Mouse (Mus musculus): ENCODE data around the gene Aptx.

Aptx gene

DNA sequence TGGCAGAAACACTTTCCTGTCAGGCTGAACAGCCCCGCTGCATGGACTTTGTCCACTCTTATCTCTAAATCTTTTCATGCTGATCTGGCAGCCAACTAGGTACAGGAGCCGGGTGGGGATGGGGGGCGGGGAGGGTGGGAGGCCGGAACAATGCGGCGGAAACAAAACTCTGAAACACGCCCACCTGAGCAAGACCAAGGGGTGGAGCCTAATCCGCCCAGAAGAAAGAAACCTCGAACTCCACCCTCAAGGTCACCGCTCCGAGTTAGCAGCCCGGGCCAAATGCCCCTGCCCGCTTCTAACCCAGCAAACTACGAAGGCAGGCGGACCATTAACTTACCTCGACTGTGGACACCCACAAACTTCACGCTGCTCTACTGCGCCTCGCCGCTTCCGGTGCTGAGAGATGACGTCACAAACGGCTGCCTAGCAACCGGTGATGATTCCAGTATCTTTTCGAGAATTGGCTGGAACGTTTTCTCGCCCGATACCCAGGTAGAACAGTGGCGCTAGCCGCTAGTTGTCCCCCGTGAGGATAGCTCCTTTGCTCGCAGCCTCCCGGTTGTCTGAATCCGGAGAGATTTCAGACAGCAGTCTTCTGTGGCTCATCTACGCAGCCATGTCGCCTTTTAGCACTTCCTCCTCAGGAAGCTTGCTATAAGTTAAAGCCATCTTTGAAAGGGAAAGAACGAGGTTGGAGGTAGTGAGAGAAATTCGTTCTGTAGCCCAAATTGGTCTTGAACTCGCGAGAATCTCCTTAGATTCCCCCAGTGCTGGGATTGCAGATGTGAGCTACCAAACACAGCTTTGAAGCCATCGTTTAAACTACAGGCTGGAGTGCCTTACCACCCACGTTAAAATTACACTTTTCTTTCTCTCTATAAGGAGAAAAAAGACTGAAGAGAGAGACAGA, at the start of gene Aptx:
Aptx (minus strand) TSS at position 398 of the 913 bp plus-strand sequence.
- DNase-seq (ENCODE audit: low read depth, low spot score), result peak; percentile 97

DNA sequence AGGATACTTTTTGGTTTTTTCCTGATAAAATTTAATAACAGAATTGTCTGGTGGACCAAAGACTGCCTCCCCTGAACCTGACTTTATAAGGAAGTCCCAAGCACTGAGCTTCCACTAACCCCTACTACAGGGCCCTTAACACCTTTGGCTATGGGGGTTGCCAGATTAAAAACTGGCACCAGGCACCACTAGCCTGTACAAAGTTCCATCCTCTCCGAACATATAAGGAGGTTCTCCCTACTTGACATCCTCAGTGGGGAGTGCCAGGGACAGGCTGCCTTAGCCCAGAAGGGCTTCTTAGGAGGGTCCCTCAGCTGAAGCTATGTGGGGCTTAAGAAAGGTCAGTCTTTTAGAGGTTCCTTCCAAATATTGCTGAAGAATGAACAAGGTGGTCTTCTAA, 32.4 kb upstream of the Aptx start:
- no peak for DNase-seq (ENCODE audit: low read depth, low spot score)

DNA sequence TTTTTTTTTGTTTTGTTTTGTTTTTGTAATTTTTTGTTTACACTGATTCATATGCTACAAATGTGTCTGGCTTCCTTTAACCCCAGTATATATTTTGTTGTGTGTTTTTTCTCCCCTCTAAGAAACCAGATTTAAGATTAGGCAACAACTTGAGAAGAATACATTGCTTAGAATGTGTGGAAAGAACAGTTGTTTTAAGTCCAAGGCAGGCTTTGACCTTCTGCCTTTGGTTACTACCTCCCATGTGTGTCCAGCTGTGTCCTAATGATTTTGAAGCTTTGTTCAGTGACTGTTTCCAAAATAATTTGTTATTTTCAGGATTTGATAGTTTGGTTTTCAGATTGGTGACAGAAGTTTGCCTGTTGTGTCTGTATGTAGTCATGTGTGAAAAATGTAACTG, 28.3 kb upstream of the Aptx start:
- no peak for DNase-seq (ENCODE audit: low read depth, low spot score)

GRCm38 (mm10) chr4:40727247-40727646, 24.3 kb upstream of the Aptx start:
- DNase-seq (ENCODE audit: low read depth, low spot score), result peak; percentile 82

DNA sequence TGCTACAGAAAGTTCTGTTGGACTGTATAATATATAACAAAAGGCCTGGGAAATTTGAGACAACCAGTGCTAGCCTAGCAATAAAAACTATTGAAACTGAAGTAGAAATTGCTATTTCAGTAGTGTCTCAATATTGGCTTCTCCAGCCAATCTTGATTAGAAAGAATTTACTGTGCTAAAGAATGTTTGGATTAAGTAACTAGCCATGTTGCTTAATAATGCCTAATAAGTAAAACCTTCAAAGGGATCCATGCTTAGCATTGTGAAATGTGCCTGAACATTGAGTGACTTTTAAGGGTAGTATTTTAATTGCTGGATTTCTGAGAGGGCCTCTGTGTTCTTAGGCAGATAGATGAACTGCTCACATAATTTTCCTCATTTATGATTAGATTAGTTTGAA, 22.6 kb upstream of the Aptx start:
- DNase-seq (ENCODE audit: low read depth, low spot score), result no peak

DNA sequence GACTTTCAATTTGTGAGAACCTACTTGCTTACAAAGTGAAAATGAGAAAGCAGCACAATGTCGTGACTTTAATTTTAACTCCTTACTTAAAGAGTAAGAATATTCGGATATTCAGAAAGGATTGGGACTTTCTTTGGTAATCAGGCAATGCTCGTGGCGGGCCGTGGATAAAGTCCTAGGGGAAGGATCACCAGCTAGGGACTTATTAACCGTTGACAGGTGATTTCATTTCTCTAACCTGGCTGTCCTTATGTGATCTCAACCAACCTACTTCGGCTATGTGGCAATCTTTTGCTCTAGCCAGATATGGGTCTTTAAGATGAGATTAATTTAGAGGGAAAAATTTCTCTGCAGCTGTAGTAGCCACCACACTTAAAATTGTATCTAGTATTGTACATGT, 22.1 kb upstream of the Aptx start:
- DNase-seq (ENCODE audit: low read depth, low spot score), result no peak

- DNase-seq (ENCODE audit: low read depth, low spot score), result peak; percentile 71
These were observed 19.9 kb upstream of the Aptx start for GRCm38 (mm10) chr4:40722687-40723460.

DNA sequence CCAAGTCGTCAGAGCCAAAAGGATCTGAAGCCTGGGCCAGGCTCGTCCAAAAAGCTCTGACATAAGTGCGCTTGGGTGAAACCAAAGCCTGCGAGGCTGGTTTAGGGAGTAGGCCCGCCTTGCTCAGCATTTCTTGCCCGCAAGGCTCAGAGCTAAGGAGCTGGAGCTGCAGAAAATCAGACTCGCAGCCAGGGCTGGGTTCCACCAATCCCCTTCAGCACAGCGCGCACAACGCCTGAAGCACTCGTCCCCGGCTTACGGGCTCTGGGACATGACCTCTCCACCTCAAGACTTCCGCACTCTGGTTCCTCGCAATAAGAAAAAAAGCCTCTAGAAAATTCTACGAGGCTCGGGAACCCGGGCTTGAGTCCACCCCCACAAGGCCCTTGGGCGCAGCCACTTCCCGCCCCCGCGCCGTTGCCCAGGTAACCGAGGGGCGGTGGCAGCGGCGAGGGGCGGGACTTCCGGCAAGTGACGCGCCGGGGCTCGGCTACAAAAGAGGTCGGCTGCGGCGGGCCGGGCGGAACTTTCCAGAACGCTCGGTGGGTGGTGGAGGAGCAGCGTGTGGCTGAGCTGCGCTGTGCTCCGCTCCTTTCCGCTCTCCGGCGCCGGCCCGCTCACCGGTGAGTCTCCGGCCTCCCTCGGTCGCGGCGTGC, 19.1 kb upstream of the Aptx start, which contains the start of gene Dnaja1:
Dnaja1 (plus strand) TSS at position 140 of the 656 bp plus-strand sequence.
- peak; percentile 93 for DNase-seq (ENCODE audit: low read depth, low spot score)

DNA sequence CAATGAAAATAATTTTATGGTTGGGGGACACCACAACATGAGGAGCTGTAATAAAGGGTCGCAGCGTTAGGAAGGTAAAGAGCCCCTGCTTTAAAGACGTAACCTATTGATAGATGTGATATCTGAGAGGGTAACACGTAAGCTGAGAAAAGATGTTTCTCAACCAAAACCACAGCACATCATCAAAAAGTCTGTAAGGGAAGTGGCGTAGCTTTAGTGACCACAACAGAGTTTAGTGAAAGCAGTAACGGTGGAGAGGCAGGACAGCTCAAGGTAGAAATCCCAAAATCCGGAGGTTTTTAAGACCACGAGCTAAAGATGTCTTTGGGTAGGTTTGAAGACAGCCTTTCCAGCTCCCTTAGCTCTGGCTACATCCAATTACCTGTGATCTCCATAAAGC, 17.9 kb upstream of the Aptx start:
- no peak for DNase-seq (ENCODE audit: low read depth, low spot score)

- DNase-seq (ENCODE audit: low read depth, low spot score), result no peak
These were observed 14.1 kb upstream of the Aptx start for GRCm38 (mm10) chr4:40717141-40717540.

- DNase-seq (ENCODE audit: low read depth, low spot score), result no peak
These were observed 799 bp upstream of the Aptx start for GRCm38 (mm10) chr4:40703710-40704275.

DNA sequence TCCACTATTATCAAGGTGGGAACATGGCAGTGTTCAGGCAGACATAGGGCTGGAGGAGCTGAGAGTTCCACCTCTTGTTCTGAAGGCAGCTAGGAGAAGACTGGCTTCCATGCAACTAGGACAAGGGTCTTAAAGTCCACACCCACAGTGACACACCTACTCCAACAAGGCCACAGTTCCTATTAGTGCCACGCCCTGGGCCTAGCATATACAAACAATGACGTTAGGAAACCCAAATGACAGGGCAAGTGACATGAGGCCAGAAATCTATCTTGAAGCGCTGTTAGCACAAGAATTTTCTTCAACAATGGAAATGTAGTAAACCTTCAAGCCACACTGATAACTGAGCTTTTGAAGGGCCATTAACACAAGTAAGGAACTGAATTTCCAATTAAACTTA, 1.2 kb downstream of the Aptx start:
- DNase-seq (ENCODE audit: low read depth, low spot score), result no peak

- DNase-seq (ENCODE audit: low read depth, low spot score), result no peak
These were observed 2.8 kb downstream of the Aptx start for GRCm38 (mm10) chr4:40700216-40700615.

GRCm38 (mm10) chr4:40697059-40697458, 5.9 kb downstream of the Aptx start:
- DNase-seq (ENCODE audit: low read depth, low spot score), result no peak

- DNase-seq (ENCODE audit: low read depth, low spot score), result no peak
These were observed 11.9 kb downstream of the Aptx start for GRCm38 (mm10) chr4:40691100-40691499.

DNA sequence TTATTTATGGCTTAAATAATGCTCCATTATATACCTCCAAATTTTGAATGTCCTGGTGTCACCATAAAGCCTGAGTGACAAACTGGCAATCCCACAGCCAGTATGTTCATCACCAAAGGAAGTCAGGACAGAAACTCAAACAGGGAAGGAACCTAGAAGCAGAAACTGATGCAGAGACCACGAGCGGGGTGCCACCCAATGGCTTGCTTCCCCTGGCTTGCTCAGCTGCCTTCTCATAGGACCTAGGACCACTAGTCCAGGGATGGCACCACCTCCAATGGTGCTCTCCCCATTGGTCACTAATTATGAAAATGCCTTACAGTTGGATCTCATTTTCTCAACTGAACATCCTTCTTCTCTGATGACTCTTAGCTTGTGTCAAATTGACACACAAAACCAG, 19.7 kb downstream of the Aptx start:
- no peak for DNase-seq (ENCODE audit: low read depth, low spot score)

DNA sequence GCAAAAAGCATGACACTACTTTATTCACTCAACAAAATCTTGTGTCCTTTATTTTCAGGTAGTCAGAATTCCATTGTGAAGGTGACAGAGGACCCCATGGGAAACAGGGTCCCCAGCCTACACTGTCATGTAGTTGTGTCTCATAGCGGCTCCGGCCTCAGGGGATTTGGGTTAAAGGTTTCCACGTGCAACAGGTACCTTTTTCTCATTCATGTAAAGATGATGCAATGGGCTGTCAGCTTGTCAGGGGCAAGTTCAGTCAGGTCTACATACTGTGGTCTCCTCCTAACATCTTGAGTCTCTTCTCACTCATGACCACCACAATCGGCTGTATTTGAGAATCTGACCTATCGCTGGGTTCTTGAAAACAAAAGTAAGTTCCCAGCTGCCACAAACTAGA, 20.6 kb downstream of the Aptx start:
- DNase-seq (ENCODE audit: low read depth, low spot score), result no peak

DNA sequence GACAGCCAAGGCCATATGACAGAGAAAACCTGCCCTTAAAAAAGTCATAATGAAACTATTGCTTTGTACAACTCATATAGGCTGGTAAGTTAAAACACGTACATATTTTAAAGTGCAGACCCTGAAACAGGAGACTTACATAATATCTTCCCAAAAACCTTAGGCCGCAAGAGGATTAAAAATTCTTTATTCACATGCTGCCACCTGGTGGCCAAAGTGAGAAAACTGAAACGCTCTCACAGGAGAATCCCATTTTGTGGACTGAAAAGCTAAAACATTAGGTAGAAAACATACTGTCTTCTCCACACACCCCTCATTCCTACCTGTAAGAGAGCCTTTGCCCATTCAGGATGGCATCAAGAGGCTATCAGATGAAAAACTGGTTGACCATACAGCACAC, 21.1 kb downstream of the Aptx start:
- DNase-seq (ENCODE audit: low read depth, low spot score), result peak; percentile 42

DNA sequence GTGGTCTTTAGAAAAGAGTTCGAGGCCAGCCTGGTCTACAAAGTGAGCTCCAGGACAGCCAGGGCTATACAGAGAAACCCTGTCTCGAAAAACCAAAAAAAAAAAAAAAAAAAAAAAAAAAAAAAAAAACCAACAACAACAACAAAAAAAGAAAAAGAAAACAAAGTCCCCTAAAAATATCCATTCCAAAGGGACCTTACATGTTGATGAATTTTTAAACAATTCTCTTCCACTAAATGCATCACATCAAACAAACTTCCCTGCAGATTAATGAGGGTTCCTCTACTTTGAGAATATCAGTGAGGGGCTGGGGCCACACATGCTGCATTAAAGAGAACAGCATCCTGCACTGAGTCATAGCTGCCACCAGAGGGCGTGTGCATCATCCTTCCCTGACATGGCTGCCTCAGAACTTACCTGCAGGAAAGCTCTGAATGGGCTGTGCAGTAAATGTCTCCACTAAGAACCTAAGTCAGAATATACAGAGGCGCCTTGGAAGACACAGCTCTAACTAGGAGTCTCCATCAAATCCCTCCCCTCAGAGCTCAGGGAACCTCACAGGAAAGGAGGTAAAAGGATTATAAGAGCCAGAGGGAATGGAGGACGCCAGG, 22.6 kb downstream of the Aptx start:
- peak; percentile 87 for DNase-seq (ENCODE audit: low read depth, low spot score)

DNA sequence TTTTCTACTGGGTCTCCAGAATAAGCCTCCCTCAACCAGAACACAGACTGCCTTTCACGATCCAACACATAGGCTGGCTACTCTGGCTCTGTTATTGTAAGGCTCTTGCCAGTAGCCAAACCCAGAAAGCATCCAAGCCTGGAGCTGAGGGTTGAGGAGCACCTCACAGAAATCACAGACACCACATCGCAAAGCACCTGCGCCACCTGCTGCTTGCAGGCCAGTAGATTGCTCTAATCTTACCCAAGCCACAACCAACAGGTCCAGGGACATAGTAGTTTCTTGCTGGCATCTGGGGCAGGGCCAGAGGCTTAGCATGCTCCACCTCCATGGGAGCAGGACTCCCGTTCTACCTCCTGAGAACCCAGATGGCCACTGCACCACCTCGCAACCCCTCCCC, 25.9 kb downstream of the Aptx start:
- peak; percentile 62 for DNase-seq (ENCODE audit: low read depth, low spot score)

- DNase-seq (ENCODE audit: low read depth, low spot score), result peak; percentile 23
These were observed 26.7 kb downstream of the Aptx start for GRCm38 (mm10) chr4:40676338-40676737.

Data from ES-CJ7 (cell line).